Mouse (Mus musculus): ENCODE measurements around the gene Ube3b.

- TF ChIP-seq MYOG (IDR thresholded peaks at IDR 0.05; ENCODE audit: control insufficient read depth, extremely low read depth, insufficient read length), result no peak
- no peak for TF ChIP-seq CTCF (IDR thresholded peaks at IDR 0.05; ENCODE audit: control insufficient read depth, insufficient read depth, insufficient read length)
These were observed 644 bp upstream of the Ube3b start for GRCm38 (mm10) chr5:114379763-114380162.
